Mouse (Mus musculus) CH12.LX (cell line): Measurements from ENCODE around the gene Dhrs1. TPM values are rescaled to one million over a fixed set of nuclear protein-coding genes. Genes with fewer than 3 reads are reported as not detected.
A peak's percentile ranks its signal among the peaks of the same experiment; 100 is the strongest.

Experiments
- DNase-seq: peaks from one replicate; pipeline ENCODE4 v3.0.0-alpha.2; 2013; ENCODE audit errors: extremely low read depth
- H3K27ac ChIP-seq: 2 replicates; pipeline ENCODE4 v1.5.1; 2012; ENCODE audit warnings: low read depth, mild to moderate bottlenecking, control low read depth, moderate library complexity; ENCODE audit not compliant: insufficient read depth
- H3K27me3 ChIP-seq: replicated peaks from 2 replicates; pipeline ENCODE3; 2012; ENCODE audit warnings: inconsistent platforms
- H3K36me3 ChIP-seq, 2 experiments: replicated peaks in 1 of 2; 2 replicates each; pipeline versions ENCODE3 to v1.6.1; 2012; ENCODE audit warnings: inconsistent platforms in 1 of 2, low read length in 1 of 2, mild to moderate bottlenecking in 1 of 2, mixed read lengths in 1 of 2, moderate library complexity in 1 of 2; ENCODE audit not compliant: control insufficient read depth in 1 of 2, insufficient read depth in 1 of 2
- H3K4me1 ChIP-seq, 2 experiments: 2 replicates each; pipeline ENCODE4 v1.6.1; 2012; ENCODE audit warnings: inconsistent platforms in 1 of 2, moderate library complexity in 1 of 2; ENCODE audit not compliant: insufficient read depth in 2 of 2, control insufficient read depth in 1 of 2
- H3K4me2 ChIP-seq: 2 replicates; pipeline ENCODE4 v1.6.1; 2012; ENCODE audit warnings: low read depth, mild to moderate bottlenecking, control low read depth; ENCODE audit not compliant: poor library complexity, insufficient read depth, severe bottlenecking
- H3K4me3 ChIP-seq, 3 experiments: fragments of 150-350 bp in 1 of 3; sonication (generic) in 1 of 3; replicated peaks in 1 of 3; 2 replicates each; pipeline versions ENCODE3 to v1.5.1; 2011 to 2012; ENCODE audit warnings: low read depth in 2 of 3, low read length in 2 of 3, mild to moderate bottlenecking in 2 of 3, moderate library complexity in 2 of 3, control low read depth in 1 of 3, improper control_type of control experiment in 1 of 3, inconsistent platforms in 1 of 3, mixed read lengths in 1 of 3; ENCODE audit not compliant: poor library complexity in 1 of 3
- H3K79me2 ChIP-seq: replicated peaks from 2 replicates; pipeline ENCODE4 v1.6.1; 2012; ENCODE audit warnings: mild to moderate bottlenecking, moderate library complexity; ENCODE audit not compliant: control insufficient read depth, poor library complexity, insufficient read depth, severe bottlenecking; ENCODE audit errors: extremely low read depth
- H3K9ac ChIP-seq: 2 replicates; pipeline ENCODE4 v1.6.1; 2012; ENCODE audit warnings: low read depth, mild to moderate bottlenecking, control low read depth, moderate library complexity; ENCODE audit not compliant: insufficient read depth
- H3K9me3 ChIP-seq: replicated peaks from 2 replicates; pipeline ENCODE3; 2012; ENCODE audit warnings: low read length, inconsistent platforms, mixed read lengths
- BHLHE40 ChIP-seq: IDR thresholded peaks from 2 replicates; pipeline ENCODE4 v1.6.1; 2011; ENCODE audit warnings: mild to moderate bottlenecking, low read depth, low read length, improper control_type of control experiment
- CHD1 ChIP-seq: IDR thresholded peaks from 2 replicates; pipeline ENCODE4 v1.6.1; 2012; ENCODE audit warnings: low read depth, low read length, improper control_type of control experiment, inconsistent platforms
- CHD2 ChIP-seq: IDR thresholded peaks from 2 replicates; pipeline ENCODE4 v1.6.1; 2011; ENCODE audit warnings: low read length, improper control_type of control experiment
- CTCF ChIP-seq, 2 experiments: IDR thresholded peaks in 1 of 2; conservative IDR thresholded peaks in 1 of 2; 2 replicates each; pipeline ENCODE4 v1.5.1; 2011 to 2012; ENCODE audit warnings: low read depth in 2 of 2, low read length in 2 of 2, improper control_type of control experiment in 1 of 2, inconsistent platforms in 1 of 2, mild to moderate bottlenecking in 1 of 2, moderate library complexity in 1 of 2
- E2F4 ChIP-seq: IDR thresholded peaks from 2 replicates; pipeline ENCODE4 v1.6.1; 2011; ENCODE audit warnings: low read depth, low read length, improper control_type of control experiment; ENCODE audit not compliant: insufficient replicate concordance
- ELF1 ChIP-seq: IDR thresholded peaks from 2 replicates; pipeline ENCODE4 v1.6.1; 2014; ENCODE audit warnings: low read depth, mild to moderate bottlenecking, inconsistent platforms, low read length, improper control_type of control experiment
- EP300 ChIP-seq: IDR thresholded peaks from 2 replicates; pipeline ENCODE4 v1.6.1; 2011; ENCODE audit warnings: low read length, improper control_type of control experiment
- ETS1 ChIP-seq: conservative IDR thresholded peaks from 2 replicates; pipeline ENCODE4 v1.6.1; 2012; ENCODE audit warnings: low read depth, mild to moderate bottlenecking, inconsistent platforms, low read length, improper control_type of control experiment, moderate library complexity
- GABPA ChIP-seq: IDR thresholded peaks from 2 replicates; pipeline ENCODE4 v1.6.1; 2012; ENCODE audit warnings: low read depth, low read length, improper control_type of control experiment, inconsistent platforms; ENCODE audit not compliant: insufficient replicate concordance
- HCFC1 ChIP-seq: IDR thresholded peaks from 2 replicates; pipeline ENCODE4 v1.6.1; 2012; ENCODE audit warnings: low read depth, mild to moderate bottlenecking, inconsistent platforms, low read length, improper control_type of control experiment
- IRF4 ChIP-seq: IDR thresholded peaks from 2 replicates; pipeline ENCODE4 v1.6.1; 2014; ENCODE audit warnings: low read depth, mild to moderate bottlenecking, inconsistent platforms, low read length, improper control_type of control experiment
- JUN ChIP-seq: IDR thresholded peaks from 2 replicates; pipeline ENCODE4 v1.6.1; 2011; ENCODE audit warnings: low read depth, mild to moderate bottlenecking, low read length, improper control_type of control experiment, moderate library complexity; ENCODE audit not compliant: insufficient read depth
- JUND ChIP-seq: conservative IDR thresholded peaks from 2 replicates; pipeline ENCODE4 v1.6.1; 2011; ENCODE audit warnings: low read depth, low read length, improper control_type of control experiment
- KAT2A ChIP-seq: IDR thresholded peaks from 2 replicates; pipeline ENCODE4 v1.6.1; 2012; ENCODE audit warnings: low read length, improper control_type of control experiment, inconsistent platforms; ENCODE audit not compliant: insufficient replicate concordance
- MAFK ChIP-seq: IDR thresholded peaks from 2 replicates; pipeline ENCODE4 v1.6.1; 2011; ENCODE audit warnings: low read length, improper control_type of control experiment; ENCODE audit not compliant: insufficient replicate concordance
- MAX ChIP-seq: IDR thresholded peaks from 2 replicates; pipeline ENCODE4 v1.6.1; 2011; ENCODE audit warnings: low read length, improper control_type of control experiment
- MAZ ChIP-seq: IDR thresholded peaks from 2 replicates; pipeline ENCODE4 v1.6.1; 2012; ENCODE audit warnings: low read depth, mild to moderate bottlenecking, inconsistent platforms, low read length, improper control_type of control experiment, moderate library complexity
- MEF2A ChIP-seq: IDR thresholded peaks from 2 replicates; pipeline ENCODE4 v1.6.1; 2014; ENCODE audit warnings: low read depth, mild to moderate bottlenecking, inconsistent platforms, low read length, improper control_type of control experiment, borderline replicate concordance
- MXI1 ChIP-seq: IDR thresholded peaks from 2 replicates; pipeline ENCODE4 v1.6.1; 2011; ENCODE audit warnings: mild to moderate bottlenecking, low read depth, low read length, improper control_type of control experiment
- MYC ChIP-seq: IDR thresholded peaks from 2 replicates; pipeline ENCODE4 v1.6.1; 2011; ENCODE audit warnings: low read depth, mild to moderate bottlenecking, improper control_type of control experiment, low read length
- NELFE ChIP-seq: IDR thresholded peaks from 2 replicates; pipeline ENCODE4 v1.6.1; 2011; ENCODE audit warnings: low read depth, low read length, improper control_type of control experiment
- NRF1 ChIP-seq: IDR thresholded peaks from 2 replicates; pipeline ENCODE4 v1.6.1; 2014; ENCODE audit warnings: low read depth, mild to moderate bottlenecking, inconsistent platforms, low read length, improper control_type of control experiment, moderate library complexity
- PAX5 ChIP-seq: IDR thresholded peaks from 2 replicates; pipeline ENCODE4 v1.6.1; 2012; ENCODE audit warnings: low read length, inconsistent platforms, mixed read lengths
- POLR2A ChIP-seq: IDR thresholded peaks from 2 replicates; pipeline ENCODE4 v1.6.1; 2011; ENCODE audit warnings: low read depth, mild to moderate bottlenecking, improper control_type of control experiment, low read length
- POLR2AphosphoS2 ChIP-seq: IDR thresholded peaks from 2 replicates; pipeline ENCODE4 v1.6.1; 2011; ENCODE audit warnings: low read depth, low read length, improper control_type of control experiment
- RAD21 ChIP-seq: IDR thresholded peaks from 2 replicates; pipeline ENCODE4 v1.6.1; 2011; ENCODE audit warnings: low read depth, mild to moderate bottlenecking, low read length, improper control_type of control experiment, moderate library complexity
- RCOR1 ChIP-seq: conservative IDR thresholded peaks from 2 replicates; pipeline ENCODE4 v1.6.1; 2012; ENCODE audit warnings: low read depth, mild to moderate bottlenecking, inconsistent platforms, low read length, improper control_type of control experiment
- SIN3A ChIP-seq: IDR thresholded peaks from 2 replicates; pipeline ENCODE4 v1.6.1; 2012; ENCODE audit warnings: low read length, improper control_type of control experiment, inconsistent platforms
- SMC3 ChIP-seq: IDR thresholded peaks from 2 replicates; pipeline ENCODE4 v1.6.1; 2011; ENCODE audit warnings: low read depth, low read length, improper control_type of control experiment
- TBP ChIP-seq: conservative IDR thresholded peaks from 2 replicates; pipeline ENCODE4 v1.6.1; 2011; ENCODE audit warnings: low read depth, low read length, improper control_type of control experiment
- TCF12 ChIP-seq: IDR thresholded peaks from 2 replicates; pipeline ENCODE4 v1.6.1; 2014; ENCODE audit warnings: low read depth, mild to moderate bottlenecking, inconsistent platforms, low read length, improper control_type of control experiment
- UBTF ChIP-seq: IDR thresholded peaks from 2 replicates; pipeline ENCODE4 v1.6.1; 2012; ENCODE audit warnings: low read depth, mild to moderate bottlenecking, inconsistent platforms, low read length, improper control_type of control experiment, moderate library complexity
- USF1 ChIP-seq: IDR thresholded peaks from 2 replicates; pipeline ENCODE4 v1.6.1; 2014; ENCODE audit warnings: low read depth, mild to moderate bottlenecking, inconsistent platforms, low read length, improper control_type of control experiment
- USF2 ChIP-seq: conservative IDR thresholded peaks from 2 replicates; pipeline ENCODE4 v1.6.1; 2011; ENCODE audit warnings: low read depth, low read length, improper control_type of control experiment
- ZC3H11A ChIP-seq: IDR thresholded peaks from 2 replicates; pipeline ENCODE4 v1.6.1; 2012; ENCODE audit warnings: low read depth, mild to moderate bottlenecking, inconsistent platforms, low read length, improper control_type of control experiment
- ZKSCAN1 ChIP-seq: IDR thresholded peaks from 2 replicates; pipeline ENCODE4 v1.6.1; 2012; ENCODE audit warnings: low read depth, inconsistent platforms, low read length, improper control_type of control experiment, borderline replicate concordance
- ZMIZ1 ChIP-seq: IDR thresholded peaks from 2 replicates; pipeline ENCODE4 v1.6.1; 2012; ENCODE audit warnings: low read depth, mild to moderate bottlenecking, inconsistent platforms, low read length, improper control_type of control experiment
- ZNF384 ChIP-seq: IDR thresholded peaks from 2 replicates; pipeline ENCODE4 v1.6.1; 2012; ENCODE audit warnings: low read depth, low read length, improper control_type of control experiment, inconsistent platforms
- dilution Hi-C: fragments of 300-500 bp; cut with MboI; formaldehyde crosslinking; loops from 2 replicates; pipeline ENCODE4 v1.14.3; 2020; ENCODE audit warnings: low sequenced_read_pairs; ENCODE audit not compliant: extremely low pct_unique_long_range_greater_than_20kb, extremely low pct_ligation_motif_present
- in situ Hi-C: fragments of 300-500 bp; cut with MboI; formaldehyde crosslinking; loops from 3 replicates; pipeline ENCODE4 v1.14.3; 2019; ENCODE audit warnings: low sequenced_read_pairs, low pct_ligation_motif_present, low pct_unique_long_range_greater_than_20kb, mixed read lengths
- polyA plus RNA-seq: library from polyadenylated mRNA; unstranded; fragments of >175 nt; gene quantifications from 2 replicates; pipeline ENCODE4 v1.2.1, GENCODE M21; 2012; ENCODE audit warnings: low read depth; ENCODE audit not compliant: insufficient read length
- total RNA-seq, 2 experiments: library from RNA; depleted of rRNA; stranded (reverse); fragments of 300-350 nt in 1 of 2; fragments of >200 nt in 1 of 2; gene quantifications; 2 replicates each; pipeline ENCODE4 v1.2.3; 2012 to 2014

The Dhrs1 gene
- total and polyA plus RNA-seq, 3 experiments, result 26.1 to 34.1 (median 33.2) TPM

DNA sequence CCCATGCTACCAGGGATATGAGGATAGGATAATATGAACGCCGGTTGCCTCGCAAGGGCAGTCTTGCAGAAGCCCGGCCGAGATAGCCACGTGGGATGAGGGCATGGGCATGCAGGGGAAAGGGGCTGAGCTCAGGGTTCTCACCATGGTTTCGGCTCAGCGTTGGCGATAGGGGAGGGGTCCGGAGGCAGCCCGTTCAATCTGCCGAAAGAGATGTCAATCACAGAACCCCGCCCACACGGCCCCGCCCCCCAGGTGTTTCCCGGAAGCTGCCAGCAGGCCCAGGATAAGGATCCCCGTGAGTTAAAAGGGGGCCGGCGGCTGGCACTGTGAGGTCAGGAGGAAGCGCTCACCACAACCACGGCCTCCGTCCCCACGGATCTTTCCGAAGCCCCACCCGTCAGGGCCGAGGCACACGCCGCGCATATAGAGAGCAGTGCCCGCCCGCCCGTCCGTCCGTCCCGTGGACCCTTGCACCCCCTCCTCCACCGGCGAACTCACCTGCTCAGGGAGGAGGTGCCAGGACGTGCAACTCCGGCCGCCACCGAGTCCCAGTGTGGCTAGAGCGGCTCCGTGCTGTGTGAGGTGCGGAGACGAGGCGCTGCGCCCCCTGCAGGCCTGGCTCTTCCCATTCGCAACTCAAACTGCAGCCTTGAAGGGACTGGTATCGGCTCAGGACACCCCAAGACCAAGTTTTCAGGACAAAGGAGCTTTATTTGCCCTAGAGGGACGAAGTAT, 23.6 kb downstream of the Dhrs1 start, which contains the start of gene Rabggta:
TSS of gene Rabggta (minus strand) at position 564 of the 738 bp plus-strand sequence.
- Histone ChIP-seq H3K4me2 (peak within 1 kb of the TSS; percentile 58), H3K4me1 (peaks cover 15 to 40% of the 10 kb centered on the region in 2 experiments), H3K79me2 (no peaks in the 10 kb centered on the region), H3K9me3 (no peaks in the 10 kb centered on the region), H3K27ac (peak within 1 kb of the TSS; percentile 70), H3K9ac (peak within 1 kb of the TSS; percentile 62), H3K4me3 (peak within 1 kb of the TSS; percentile 44 to 84 (median 65)), H3K36me3 (peaks cover 29 to 38% of the 10 kb centered on the region in 2 experiments), H3K27me3 (peaks cover 12% of the 10 kb centered on the region)
- dilution Hi-C loops (no loop called here), in situ Hi-C loops (no loop called here)
- peak; percentile 91 for DNase-seq
- TF ChIP-seq RCOR1, result no peak
- peak; percentile 67 for TF ChIP-seq IRF4
- TF ChIP-seq POLR2AphosphoS2, result no peak
- TF ChIP-seq CTCF (conservative IDR thresholded peaks at IDR 0.05 in 1 of 2, IDR thresholded peaks at IDR 0.05 in 1 of 2; ENCODE audit: low read depth in 2 of 2, low read length in 2 of 2), result peak; percentile 46 to 90
- TF ChIP-seq CHD1, result no peak
- 0 out of 2 replicates have a peak, but pooled peaks have one; percentile 27 for TF ChIP-seq TBP
- no peak for TF ChIP-seq MAFK
- TF ChIP-seq MAZ, result peak; percentile 30; the same call in 1 of the 2 replicates
- TF ChIP-seq SIN3A, result peak; percentile 75
- TF ChIP-seq MAX, result peak; percentile 87
- TF ChIP-seq MXI1, result peak; percentile 95
- peak; percentile 57; the same call in 1 of the 2 replicates for TF ChIP-seq BHLHE40
- TF ChIP-seq PAX5, result no peak
- TF ChIP-seq NRF1, result peak; percentile 20; the same call in 1 of the 2 replicates
- TF ChIP-seq USF1, result peak; percentile 21
- no peak for TF ChIP-seq JUN
- no peak; the same call in 1 of the 2 replicates for TF ChIP-seq CHD2
- peak; percentile 83 for TF ChIP-seq HCFC1
- TF ChIP-seq USF2, result no peak
- no peak for TF ChIP-seq ZKSCAN1
- TF ChIP-seq TCF12, result peak; percentile 92
- TF ChIP-seq RAD21, result no peak
- no peak for TF ChIP-seq JUND
- peak; percentile 59; the same call in 1 of the 2 replicates for TF ChIP-seq ETS1
- TF ChIP-seq MYC, result peak; percentile 90; the same call in 1 of the 2 replicates
- peak; percentile 55 for TF ChIP-seq NELFE
- 0 out of 2 replicates have a peak, but pooled peaks have one; percentile 59 for TF ChIP-seq KAT2A
- TF ChIP-seq ZC3H11A, result no peak
- TF ChIP-seq ZMIZ1, result no peak; the same call in 1 of the 2 replicates
- peak; percentile 85 for TF ChIP-seq GABPA
- no peak for TF ChIP-seq UBTF
- no peak for TF ChIP-seq E2F4
- TF ChIP-seq MEF2A, result peak; percentile 48; the same call in 1 of the 2 replicates
- TF ChIP-seq SMC3, result peak; percentile 15; the same call in 1 of the 2 replicates
- TF ChIP-seq ZNF384, result no peak
- TF ChIP-seq POLR2A, result peak; percentile 75
- no peak for TF ChIP-seq EP300
- peak; percentile 90 for TF ChIP-seq ELF1
